Mouse (Mus musculus): ENCODE results near the gene Adora3.

Gene Adora3

GRCm38 (mm10) chr3:105870558-105870957 is at the start of gene Adora3, which contains the start of gene Tmigd3:
Gene Adora3, plus strand, starts transcription at chr3:105870858.
Gene Tmigd3, plus strand, starts transcription at chr3:105870903.
- no peak for DNase-seq

- DNase-seq = no peak
Observed at GRCm38 (mm10) chr3:105821504-105821903, 49.2 kb upstream of the Adora3 start.

GRCm38 (mm10) chr3:105823609-105824008 is 47.0 kb upstream of the Adora3 start:
- no peak for DNase-seq

GRCm38 (mm10) chr3:105824103-105824502 is 46.6 kb upstream of the Adora3 start:
- no peak for DNase-seq

- DNase-seq = no peak
Observed at GRCm38 (mm10) chr3:105824704-105825103, 46.0 kb upstream of the Adora3 start.

- no peak for DNase-seq
Observed at GRCm38 (mm10) chr3:105825501-105826161, 45.0 kb upstream of the Adora3 start.

- no peak for DNase-seq
Observed at GRCm38 (mm10) chr3:105831584-105831983, 39.1 kb upstream of the Adora3 start.

GRCm38 (mm10) chr3:105835875-105836274 is 34.8 kb upstream of the Adora3 start:
- DNase-seq = no peak

GRCm38 (mm10) chr3:105836883-105837282 is 33.8 kb upstream of the Adora3 start:
- DNase-seq = no peak

GRCm38 (mm10) chr3:105838655-105839054 is 32.0 kb upstream of the Adora3 start:
- DNase-seq = no peak

- no peak for DNase-seq
Observed at GRCm38 (mm10) chr3:105839836-105840235, 30.8 kb upstream of the Adora3 start.

GRCm38 (mm10) chr3:105846294-105847069 is 24.2 kb upstream of the Adora3 start:
- no peak for DNase-seq

GRCm38 (mm10) chr3:105853781-105854180 is 16.9 kb upstream of the Adora3 start:
- DNase-seq = no peak

GRCm38 (mm10) chr3:105854786-105855185 is 15.9 kb upstream of the Adora3 start:
- no peak for DNase-seq

- no peak for DNase-seq
Observed at GRCm38 (mm10) chr3:105857513-105857912, 13.1 kb upstream of the Adora3 start.

- DNase-seq = no peak
Observed at GRCm38 (mm10) chr3:105861747-105862366, 8.8 kb upstream of the Adora3 start.

- DNase-seq = no peak
Observed at GRCm38 (mm10) chr3:105864123-105864522, 6.5 kb upstream of the Adora3 start.

GRCm38 (mm10) chr3:105865122-105865521 is 5.5 kb upstream of the Adora3 start:
- no peak for DNase-seq

- no peak for DNase-seq
Observed at GRCm38 (mm10) chr3:105868135-105868534, 2.5 kb upstream of the Adora3 start.

- no peak for DNase-seq
Observed at GRCm38 (mm10) chr3:105872034-105872433, 1.4 kb downstream of the Adora3 start.

GRCm38 (mm10) chr3:105872579-105872978 is 1.9 kb downstream of the Adora3 start:
- no peak for DNase-seq

GRCm38 (mm10) chr3:105873451-105874445 is 3.1 kb downstream of the Adora3 start:
- no peak for DNase-seq

- DNase-seq = no peak
Observed at GRCm38 (mm10) chr3:105876022-105876421, 5.4 kb downstream of the Adora3 start.
